In the genomic region with DNA sequence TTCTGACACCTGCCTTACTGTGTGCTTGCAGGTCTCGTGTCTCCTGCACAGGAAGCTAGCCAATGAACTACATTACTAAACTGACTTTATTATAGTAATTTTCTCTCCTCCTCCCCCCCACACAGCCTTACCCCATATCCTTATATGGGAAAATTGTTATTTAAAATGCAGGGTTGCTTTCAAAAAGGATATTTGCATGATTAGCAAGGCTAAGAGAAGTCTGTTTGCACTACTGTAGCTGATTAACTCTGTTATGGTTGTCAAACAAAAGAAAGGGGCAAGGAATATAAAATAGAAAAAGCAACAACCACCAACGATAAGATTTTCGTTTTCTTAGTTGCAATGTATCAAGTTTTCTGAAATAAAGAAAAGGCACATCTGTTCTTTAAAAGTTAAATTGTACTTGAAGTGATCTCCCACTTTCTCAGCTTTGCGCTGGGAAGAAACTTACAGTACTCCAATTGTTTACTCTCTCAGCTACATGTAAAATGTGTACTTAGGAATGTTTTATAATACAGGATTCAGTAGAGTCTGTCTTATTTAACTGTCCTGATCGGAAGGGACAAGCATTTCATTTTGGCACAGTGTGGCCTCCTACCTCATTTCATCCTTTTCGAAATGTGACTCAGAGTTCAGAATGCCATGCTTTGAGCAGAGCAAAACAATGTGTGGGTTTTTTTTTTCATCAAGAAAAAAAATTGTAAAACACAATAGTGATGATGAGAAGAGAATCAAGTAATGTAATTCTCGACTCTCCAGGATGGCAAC, we compare ENCODE assay signal across 25 mouse cellular contexts.
"Had no signal": no experiment of that assay in that cellular context is flagged by ENCODE, and none has a peak within 500 bp of the region (broad histone marks: within the 10 kb centered on the region; RNA-seq: fewer than 3 reads in every experiment).

No protein-coding gene starts in this region.

- H3K27me3 ChIP-seq: heart, embryonic 13.5 days; heart, embryonic 15.5 days; hindbrain, embryonic 13.5 days; hindbrain, embryonic 15.5 days; kidney, embryonic 15.5 days; limb, embryonic 13.5 days; limb, embryonic 15.5 days had no signal

- H3K4me3 ChIP-seq: heart, adult 2 months; heart, embryonic 13.5 days; heart, embryonic 15.5 days; hindbrain, embryonic 13.5 days; hindbrain, embryonic 15.5 days; kidney, embryonic 15.5 days; limb, embryonic 13.5 days; limb, embryonic 15.5 days had no signal

- H3K4me1 ChIP-seq: heart, embryonic 13.5 days; heart, embryonic 15.5 days; hindbrain, embryonic 13.5 days; hindbrain, embryonic 15.5 days; kidney, embryonic 15.5 days; limb, embryonic 13.5 days; limb, embryonic 15.5 days had no signal

- H3K27ac ChIP-seq: heart, adult 2 months; heart, embryonic 13.5 days; heart, embryonic 15.5 days; hindbrain, embryonic 13.5 days; hindbrain, embryonic 15.5 days; hindbrain, postnatal 0 days; kidney, embryonic 15.5 days; kidney, postnatal 0 days; limb, embryonic 13.5 days; limb, embryonic 15.5 days had no signal

- H3K9ac ChIP-seq: heart, embryonic 13.5 days; heart, embryonic 15.5 days; hindbrain, embryonic 13.5 days; hindbrain, embryonic 15.5 days; kidney, embryonic 15.5 days; limb, embryonic 13.5 days; limb, embryonic 15.5 days had no signal

- DNase-seq: gastrocnemius, postnatal 14 days; gastrocnemius, postnatal 36 days; heart, adult 11 months; heart, adult 2 months; heart, postnatal 14 days; heart, postnatal 36 days; kidney, adult 11 months; kidney, adult 2 months; kidney, adult 9 months; kidney, postnatal 14 days; kidney, postnatal 36 days; layer of hippocampus, adult 9-11 months; layer of hippocampus, postnatal 36 days; left cerebral cortex, postnatal 4 days had no signal

- H3K9me3 ChIP-seq: heart, embryonic 13.5 days; heart, embryonic 15.5 days; hindbrain, embryonic 13.5 days; hindbrain, embryonic 15.5 days; kidney, embryonic 15.5 days; limb, embryonic 13.5 days; limb, embryonic 15.5 days had no signal

- H3K4me2 ChIP-seq: heart, embryonic 11.5 days; heart, embryonic 13.5 days; heart, embryonic 15.5 days; hindbrain, embryonic 13.5 days; hindbrain, embryonic 15.5 days; kidney, embryonic 15.5 days; limb, embryonic 13.5 days; limb, embryonic 15.5 days had no signal

- H3K36me3 ChIP-seq: heart, embryonic 13.5 days; heart, embryonic 15.5 days; hindbrain, embryonic 13.5 days; hindbrain, embryonic 15.5 days; kidney, embryonic 15.5 days; limb, embryonic 13.5 days; limb, embryonic 15.5 days had no signal

- ATAC-seq: hindbrain, postnatal 0 days; intestine, embryonic 16.5 days had no signal
